Mouse (Mus musculus): ENCODE data around the gene Rngtt.

GRCm38 (mm10) chr4:33270386-33271314 lies 39.5 kb upstream of the Rngtt start:
- TF ChIP-seq CTCF (IDR thresholded peaks at IDR 0.05; ENCODE audit: borderline replicate concordance, insufficient read depth, low read depth, low read length) (no peak), POLR2A (IDR thresholded peaks at IDR 0.05; ENCODE audit: borderline replicate concordance, insufficient read depth, low read length) (no peak)

Data from cerebellum, adult 2 months (tissue).